Mouse (Mus musculus): ENCODE results near the gene Xirp1.

The Xirp1 gene

DNA sequence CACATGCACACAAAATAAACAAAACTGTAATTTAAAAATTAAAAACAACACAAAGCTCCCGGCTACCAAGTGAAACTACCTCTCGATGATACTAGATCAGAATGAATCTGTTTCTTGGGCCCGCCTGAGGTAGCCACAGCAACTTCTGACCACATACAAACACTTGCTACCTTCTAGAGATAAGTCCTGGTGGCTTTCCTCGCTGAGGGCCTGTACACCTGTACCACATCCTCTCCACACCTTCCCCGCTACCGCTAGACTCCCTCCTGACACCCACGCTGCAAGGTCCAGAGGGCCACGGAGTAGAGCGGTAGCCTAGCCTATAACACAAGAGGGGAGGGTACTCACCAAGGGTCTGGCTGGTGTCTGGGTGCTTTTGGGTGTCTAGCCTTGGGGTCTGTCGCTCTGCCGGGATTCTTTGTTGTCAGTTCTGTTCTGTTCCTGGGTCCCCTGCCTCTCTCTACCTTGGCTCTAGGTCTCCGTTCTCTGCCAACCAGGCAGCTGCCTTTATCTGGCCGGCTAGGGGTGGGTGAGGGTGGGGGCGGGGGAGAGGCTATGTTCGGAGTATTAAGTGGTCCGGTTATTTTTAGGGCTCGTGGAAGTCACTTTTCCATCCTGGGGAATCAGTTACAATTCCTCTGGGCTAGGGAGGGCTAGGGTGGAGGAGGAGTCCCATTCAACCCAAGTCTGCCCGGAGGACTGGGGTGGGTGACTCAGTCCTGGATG is at the start of gene Xirp1:
Gene Xirp1, minus strand, starts transcription at position 513 of the 726 bp plus-strand sequence.
- no peak for DNase-seq (ENCODE audit: low spot score)

DNA sequence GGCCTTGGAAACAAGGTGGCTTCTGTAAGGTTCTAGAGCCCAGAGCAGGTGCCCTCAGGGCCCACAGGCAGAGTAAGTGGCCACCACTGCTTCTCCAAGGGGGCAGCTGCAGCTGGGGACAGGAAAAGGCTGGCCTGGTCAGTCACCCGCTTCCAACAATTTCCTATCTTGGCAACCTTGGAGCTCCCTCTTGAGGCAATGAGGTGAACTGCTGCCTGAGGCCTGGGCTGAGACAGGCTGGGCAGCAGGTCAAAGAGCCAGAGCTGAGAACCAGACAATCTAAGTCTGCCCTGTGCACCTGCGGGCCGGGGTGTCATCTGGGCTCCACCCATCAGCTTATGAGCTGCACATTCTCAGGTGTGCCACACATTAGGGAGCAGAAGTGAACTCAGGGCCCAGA is 49.8 kb upstream of the Xirp1 start:
- peak; percentile 89 for DNase-seq (ENCODE audit: low spot score)

DNA sequence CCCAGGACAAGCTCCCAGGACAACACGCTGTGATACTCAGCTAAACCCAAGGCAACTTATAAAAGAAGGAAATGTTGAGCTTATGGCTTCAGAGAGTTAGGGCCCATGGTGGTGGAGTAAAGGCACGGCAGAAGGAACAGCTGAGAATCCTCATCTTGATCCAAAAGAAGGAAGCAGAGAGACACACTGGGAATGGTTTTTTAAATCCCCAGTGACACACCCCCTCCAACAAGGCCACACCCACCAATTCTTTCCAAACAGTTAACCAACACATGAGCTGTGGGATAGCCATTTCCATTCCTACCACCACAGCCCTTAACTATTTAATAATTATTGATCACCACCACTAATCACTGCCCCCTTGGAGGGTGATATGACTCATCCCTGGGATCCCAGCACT is 47.9 kb upstream of the Xirp1 start:
- no peak for DNase-seq (ENCODE audit: low spot score)

DNA sequence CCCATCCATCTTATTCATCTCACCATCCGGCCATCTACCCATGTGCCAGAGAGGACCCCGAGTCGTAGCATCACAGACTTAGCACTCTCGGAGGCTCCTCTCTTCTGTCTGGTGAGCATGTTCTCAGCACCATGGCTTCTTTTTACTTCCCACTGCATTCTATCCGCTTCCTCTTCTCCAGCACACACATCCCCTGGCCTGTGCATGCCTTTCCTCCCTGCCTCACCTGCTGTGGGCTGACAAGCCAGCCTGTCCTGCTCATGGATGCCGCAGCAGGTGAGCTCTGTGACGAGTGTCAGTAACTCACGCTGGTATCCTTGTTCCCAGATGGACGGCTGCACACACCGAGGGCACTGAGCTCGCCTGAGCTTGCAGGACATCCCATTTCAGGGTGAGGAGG is 46.4 kb upstream of the Xirp1 start, which contains the start of gene Cx3cr1:
Gene Cx3cr1, minus strand, starts transcription at position 101 of the 400 bp plus-strand sequence.
- DNase-seq (ENCODE audit: low spot score), result no peak

DNA sequence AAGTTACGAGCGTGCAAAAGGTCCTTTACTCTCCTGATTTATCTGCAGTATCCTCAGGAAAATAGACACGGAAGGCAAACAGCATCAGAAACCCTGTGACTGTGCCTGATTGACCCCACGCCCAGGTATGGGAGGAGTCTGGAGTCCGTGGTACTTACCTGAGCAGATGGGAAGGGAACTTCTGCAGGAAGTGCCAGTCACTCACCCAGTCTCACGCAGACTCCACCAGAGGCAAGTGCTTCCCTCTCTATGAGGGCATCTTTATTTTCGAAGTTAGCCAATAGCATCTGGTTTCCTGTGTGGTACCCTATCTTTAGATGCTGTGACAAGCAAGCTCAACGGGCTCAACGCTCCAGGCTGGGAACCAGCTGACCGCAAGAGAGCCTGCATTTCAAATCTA is 44.6 kb upstream of the Xirp1 start:
- no peak for DNase-seq (ENCODE audit: low spot score)

DNA sequence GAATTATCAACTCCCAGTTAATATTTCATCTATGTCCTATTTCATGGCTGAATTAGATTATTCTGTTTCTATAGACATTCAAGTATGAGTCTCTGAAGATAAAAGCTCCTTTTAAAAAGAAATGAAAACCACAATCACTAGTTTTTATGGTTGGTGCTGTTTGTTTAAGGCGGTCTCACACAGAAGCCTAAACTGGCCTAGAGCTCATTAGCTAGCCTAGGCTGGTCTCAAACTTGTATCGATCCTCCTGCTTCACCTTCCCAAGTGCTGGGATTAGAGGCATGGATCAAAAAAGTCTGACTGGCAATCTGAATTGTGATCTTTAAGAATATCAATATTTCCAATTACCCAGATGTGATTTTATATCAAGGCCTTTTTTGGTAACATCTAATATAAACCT is 44.2 kb upstream of the Xirp1 start:
- no peak for DNase-seq (ENCODE audit: low spot score)

DNA sequence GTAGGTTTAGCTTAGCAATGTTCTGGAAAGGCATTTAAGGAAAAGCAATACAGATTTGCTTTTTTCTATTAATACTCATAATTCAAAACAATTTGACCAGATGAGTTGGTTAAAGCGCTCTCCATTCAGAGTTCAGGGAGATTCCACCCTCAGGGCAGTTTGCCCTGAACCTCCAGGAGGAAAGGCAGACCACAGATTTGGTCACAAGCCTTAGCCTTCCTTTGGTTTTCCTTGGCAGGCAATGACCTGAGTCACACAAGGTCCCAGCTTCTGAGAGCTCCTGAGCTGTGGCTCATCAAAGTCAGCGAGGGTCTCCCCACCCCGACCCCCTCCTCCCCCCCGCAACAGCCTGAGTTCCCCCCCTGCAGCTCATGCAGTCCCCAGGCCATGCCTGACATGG is 40.9 kb upstream of the Xirp1 start:
- DNase-seq (ENCODE audit: low spot score), result no peak

DNA sequence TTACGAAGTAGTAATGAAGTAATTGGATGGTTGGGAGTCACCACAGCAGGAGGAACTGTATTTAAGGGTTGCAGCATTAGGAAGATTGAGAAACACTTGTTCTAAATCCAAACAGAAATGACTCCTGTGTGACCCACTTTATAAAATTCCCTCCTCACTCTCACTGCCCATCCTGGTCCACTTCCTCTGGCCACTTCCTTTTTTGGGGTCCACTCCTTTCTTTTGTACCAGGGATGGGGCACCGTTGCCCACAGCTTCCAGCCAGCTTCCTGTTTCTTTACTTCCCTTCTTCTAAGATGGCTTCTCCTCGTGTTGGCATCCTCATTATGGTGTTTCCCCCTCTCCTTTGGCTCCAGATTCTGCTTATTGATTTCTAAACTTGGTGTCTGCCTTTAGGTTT is 35.3 kb upstream of the Xirp1 start:
- no peak for DNase-seq (ENCODE audit: low spot score)

DNA sequence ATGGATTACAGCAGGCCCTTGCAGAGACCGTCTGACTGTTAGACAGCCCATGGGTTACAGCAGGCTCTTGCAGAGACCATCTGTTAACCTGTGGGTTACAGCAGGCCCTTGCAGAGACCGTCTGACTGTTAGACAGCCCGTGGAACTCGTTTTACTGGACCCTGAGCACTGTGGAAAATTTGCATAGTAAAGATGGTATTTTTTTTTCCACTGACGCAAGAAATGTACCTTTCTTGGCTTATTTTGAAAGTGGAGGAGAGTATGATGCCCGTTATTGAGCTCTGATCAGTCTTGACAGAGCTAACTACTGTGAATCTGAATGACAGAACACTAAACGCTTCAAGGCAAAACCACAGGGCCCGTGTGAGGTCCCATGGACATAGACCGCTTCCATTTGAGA is 32.8 kb upstream of the Xirp1 start:
- no peak for DNase-seq (ENCODE audit: low spot score)

DNA sequence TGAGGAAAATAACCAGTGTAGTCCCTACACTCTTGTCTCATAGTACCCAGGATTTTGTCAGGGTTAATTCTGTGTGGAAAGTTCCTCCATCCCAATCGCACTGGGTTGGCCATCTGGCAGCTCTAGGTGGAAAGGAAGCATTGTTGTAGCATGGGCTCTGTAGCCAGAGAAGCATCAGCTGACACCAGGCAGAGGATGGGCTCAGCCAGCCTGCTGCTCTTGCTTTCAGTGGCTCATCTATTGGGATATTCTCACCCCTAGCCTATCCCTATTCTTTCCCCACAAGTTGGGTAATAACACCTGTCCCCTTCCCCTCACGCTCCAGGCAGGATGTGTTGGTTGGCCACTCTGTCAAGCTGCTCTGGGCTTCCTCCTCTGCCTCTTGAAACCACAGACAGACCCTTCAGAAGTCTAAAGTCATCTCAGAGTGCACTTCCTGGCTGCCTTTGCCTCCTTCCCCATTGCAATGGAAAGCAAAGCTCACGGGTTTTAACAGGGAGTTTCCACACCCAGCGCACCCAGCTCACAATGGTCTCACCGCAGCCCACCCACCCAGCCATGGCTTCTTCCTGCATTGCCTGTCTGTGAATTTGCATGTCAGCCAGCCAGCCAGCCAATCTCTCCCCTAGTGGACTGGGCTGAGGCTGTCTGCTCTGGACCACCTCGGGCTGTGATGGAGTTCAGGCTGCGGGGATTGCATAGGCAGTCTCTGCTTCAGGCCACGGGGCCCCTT is 31.3 kb upstream of the Xirp1 start:
- peak; percentile 12 for DNase-seq (ENCODE audit: low spot score)

DNA sequence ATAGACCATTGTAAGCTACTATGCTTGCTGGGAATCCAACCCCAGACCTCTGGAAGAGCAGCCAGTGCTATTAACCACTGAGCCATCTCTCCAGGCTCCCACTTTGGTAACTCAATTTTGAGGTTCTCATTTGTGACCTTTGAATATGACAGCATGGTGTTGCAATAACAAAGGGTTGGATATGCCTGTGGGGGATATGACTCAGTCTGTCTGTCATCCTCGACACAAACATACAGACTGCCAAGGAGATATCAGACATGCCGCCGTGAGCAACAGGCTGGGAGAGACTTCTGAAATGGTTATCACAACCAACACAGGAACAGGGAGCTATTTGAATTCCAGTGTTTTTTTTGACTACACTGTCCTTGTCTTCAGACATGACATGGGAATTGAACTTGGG is 26.0 kb upstream of the Xirp1 start:
- no peak for DNase-seq (ENCODE audit: low spot score)

DNA sequence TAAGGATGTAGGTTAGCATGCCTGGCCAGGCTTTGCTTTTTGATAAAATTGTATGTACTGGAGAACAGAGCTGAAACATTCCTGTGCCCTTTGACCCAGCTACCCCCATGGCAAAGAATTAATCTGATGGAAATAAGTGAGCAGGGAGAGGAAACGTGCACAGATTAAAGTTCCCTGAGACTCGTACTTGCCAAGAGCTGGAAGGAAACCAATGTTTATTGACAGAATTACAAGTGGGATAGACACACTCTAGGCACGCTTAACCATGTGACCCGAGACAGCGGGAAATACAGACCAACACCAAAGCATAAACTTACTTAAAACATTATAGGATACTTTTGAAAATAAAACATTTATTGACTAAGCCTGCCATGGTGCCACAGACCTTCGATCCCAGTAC is 25.1 kb upstream of the Xirp1 start:
- no peak for DNase-seq (ENCODE audit: low spot score)

DNA sequence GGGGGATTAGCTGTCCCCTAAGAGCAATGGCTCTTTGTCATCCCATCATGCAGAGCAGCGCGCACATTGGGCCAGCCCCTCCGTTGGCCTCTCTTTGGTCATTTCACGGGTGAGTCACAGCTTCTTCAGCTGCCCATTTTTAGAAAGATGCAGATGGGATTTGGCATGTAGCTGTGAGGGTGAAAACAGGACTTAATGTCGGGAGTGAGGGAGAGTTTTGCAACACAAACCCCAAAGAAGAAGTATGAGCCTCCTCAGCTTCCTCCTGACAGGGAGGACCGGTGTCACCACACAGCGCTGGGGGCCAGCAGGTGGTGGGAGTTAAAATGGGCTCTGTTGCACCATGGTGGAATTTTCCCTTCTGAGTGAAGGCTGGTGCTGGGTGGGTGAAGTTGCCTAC is 19.7 kb upstream of the Xirp1 start:
- DNase-seq (ENCODE audit: low spot score), result no peak

DNA sequence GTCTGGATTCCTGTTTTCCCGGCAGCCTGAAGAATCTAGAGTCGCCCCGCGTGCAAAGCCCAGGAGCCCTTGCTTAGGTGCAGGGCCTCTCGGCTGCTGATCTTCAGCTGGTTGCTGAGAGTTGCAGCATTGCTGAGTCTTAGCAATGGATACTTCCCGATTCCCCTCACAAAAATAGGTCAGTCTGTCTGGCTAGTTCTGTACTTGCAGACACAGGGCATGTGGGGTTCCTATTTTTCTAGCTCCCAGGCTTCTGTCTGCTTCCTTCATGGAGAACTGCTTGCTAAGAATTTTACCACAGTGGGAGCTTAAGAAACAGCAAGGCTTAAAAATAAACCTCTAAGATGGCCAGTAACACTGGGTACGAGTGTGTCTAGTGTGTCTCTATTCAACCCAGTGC is 14.0 kb upstream of the Xirp1 start:
- no peak for DNase-seq (ENCODE audit: low spot score)

DNA sequence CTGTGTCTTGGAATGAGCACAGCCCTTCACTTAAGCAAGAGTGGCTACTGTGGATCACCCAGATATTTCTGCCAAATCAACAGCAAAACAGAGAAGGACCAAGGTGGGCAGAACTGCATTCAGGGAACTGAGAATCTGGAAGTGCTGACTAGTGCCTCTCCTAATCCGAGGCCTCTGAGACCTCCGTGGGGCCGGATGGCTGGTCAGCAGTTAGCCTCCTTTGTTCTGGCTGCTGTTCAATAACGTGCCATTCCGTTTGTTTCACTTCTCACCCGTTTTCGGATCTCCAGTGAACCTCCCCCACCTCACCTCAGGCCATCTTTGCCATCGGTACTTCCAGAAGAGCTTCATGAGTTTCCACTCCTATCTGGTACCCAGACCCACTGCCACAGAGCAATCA is 11.0 kb upstream of the Xirp1 start:
- DNase-seq (ENCODE audit: low spot score), result no peak

DNA sequence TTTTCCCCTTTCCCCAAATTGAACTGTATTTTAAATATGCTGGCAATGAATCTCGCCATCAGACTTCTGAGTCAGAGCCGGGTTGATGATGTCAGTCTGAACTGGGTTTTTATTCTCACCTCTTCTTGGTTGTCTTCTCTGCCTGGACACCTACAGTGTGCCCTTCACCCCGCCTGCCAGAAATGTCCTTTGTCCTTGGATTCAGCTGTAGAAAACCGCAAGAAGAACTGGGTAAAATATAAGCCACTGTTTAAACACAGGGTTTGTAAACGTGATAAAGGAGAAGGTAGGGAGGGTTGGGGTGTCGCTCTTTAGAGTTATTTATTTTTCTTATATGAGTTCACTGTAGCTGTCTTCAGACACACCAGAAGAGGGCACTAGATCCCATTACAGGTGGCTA is 9.3 kb upstream of the Xirp1 start:
- DNase-seq (ENCODE audit: low spot score), result no peak

DNA sequence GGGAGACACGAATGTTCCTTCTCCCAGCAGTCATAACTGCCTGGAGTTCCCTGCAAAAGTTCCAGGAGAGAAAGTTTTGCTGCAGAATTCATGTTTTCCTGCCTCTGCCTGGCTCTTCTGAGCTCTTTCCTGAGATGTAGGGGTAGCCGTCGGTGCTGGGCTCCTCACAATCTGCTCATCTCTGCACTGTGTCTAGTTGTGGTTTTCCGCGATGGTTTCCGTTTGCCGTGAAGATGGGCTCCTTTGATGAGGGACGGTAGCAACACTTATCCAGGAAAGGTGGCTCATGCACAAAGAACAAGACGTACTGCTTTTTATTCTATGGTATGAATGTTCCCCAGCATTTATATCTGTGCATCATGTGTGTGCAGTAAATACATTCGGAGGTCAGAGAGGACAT is 7.0 kb upstream of the Xirp1 start:
- DNase-seq (ENCODE audit: low spot score), result no peak

DNA sequence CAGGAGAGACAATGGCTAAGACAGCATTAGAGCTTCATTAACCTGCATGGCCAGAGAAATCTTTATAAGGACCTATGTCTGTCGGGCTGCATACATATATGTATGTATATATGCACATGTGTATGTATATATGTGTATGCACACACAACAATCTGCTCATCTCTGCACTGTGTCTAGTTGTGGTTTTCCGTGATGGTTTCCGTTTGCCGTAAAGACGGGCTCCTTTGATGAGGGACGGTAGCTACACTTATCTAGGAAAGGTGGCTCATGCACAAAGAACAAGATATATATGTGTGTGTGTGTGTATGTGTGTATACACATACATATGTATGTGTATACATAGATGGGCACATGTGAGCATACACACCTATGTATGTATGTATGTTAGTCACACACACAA is 6.5 kb upstream of the Xirp1 start:
- DNase-seq (ENCODE audit: low spot score), result no peak

DNA sequence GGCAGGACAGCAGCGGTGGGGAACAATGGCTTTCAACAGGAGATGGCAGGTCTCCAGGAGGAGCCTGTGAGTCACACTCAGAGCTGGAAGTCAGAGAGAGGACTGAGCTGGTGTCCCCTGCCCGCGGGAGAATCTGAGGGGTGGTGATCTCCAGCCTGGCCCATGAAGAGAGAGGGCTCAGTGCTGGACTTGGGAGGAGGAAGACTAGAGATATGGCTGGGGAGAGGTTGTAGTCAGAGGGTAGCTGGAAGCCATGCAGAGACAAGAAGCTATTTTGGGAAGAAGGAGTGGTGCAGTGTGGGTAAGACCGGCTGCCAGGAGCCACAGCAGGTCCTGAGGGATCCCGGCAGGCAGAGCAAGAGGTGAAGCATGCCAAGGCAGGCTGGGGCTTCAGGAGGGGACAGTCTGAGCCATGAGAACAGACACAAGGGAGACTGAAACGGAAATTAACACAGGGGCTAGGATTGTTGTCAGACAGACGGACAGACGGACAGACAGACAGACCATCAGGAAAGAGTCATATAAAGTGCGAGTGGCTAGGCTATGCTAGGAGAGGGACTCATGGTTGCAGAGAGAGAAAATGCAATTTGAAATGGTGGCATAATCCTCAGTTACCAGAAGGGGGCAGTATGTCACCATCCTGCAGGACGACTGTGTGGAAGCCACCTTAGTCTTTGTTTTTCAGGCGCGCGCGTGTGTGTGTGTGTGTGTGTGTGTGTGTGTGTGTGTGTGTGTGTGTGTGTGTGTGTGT is 4.2 kb upstream of the Xirp1 start:
- peak; percentile 85 for DNase-seq (ENCODE audit: low spot score)

DNA sequence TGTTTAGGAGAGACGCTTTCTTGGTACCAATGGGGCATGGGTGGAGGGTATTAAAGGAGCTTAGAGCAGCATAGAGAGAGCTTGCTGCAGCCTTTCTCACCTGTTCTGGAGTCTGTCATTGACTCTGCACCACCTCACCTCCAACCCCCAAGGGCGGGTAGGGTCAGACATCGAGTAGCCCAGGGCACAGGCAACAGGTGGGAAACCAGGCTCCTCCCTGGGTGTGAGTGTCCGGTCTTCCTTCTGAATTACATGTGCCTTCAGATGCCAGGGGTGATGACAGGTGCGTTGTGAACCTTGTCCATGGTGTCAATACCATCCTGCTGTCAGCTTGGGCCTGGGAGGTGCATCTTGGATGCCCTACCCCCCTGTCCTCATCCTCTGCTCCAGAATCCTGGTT is 1.2 kb upstream of the Xirp1 start:
- DNase-seq (ENCODE audit: low spot score), result no peak

DNA sequence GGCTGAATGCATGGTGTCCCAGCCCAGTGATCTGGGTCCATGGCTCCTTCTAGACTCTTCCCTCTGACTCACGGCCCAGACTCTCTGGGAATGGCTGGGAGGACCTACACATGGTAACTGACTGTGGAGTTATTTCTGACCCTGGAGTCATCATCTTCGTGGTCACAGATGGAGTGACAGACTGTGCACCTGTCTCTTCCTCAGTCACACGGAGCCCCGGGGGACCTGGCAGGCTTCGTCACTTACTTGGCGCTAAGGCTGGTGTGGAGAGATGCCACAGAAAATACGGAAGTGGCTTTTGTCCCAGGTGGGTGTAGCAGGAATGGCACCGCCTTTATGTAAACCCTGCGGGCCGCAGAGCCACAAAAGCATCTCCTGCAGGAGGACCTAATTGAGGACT is 773 bp upstream of the Xirp1 start:
- no peak for DNase-seq (ENCODE audit: low spot score)

DNA sequence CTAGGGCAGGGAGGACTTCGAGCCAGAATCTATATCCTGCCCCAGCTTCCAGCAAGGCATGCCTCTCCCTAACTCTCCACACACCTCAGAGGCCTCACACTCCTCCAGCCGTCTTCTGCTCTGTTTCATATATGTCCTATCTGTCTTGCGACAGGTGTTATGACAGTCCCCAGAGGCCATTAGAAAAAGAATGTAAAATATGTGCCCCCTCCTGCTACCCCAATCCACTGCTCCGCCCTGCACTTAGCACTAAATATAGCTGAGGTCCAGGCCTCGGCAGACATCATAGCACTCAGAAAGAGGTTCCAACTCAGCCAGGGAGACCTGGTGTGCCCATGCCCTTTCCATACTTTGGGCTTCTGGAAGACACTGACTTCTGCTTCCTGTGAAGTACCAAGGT is 2.2 kb downstream of the Xirp1 start:
- DNase-seq (ENCODE audit: low spot score), result no peak

DNA sequence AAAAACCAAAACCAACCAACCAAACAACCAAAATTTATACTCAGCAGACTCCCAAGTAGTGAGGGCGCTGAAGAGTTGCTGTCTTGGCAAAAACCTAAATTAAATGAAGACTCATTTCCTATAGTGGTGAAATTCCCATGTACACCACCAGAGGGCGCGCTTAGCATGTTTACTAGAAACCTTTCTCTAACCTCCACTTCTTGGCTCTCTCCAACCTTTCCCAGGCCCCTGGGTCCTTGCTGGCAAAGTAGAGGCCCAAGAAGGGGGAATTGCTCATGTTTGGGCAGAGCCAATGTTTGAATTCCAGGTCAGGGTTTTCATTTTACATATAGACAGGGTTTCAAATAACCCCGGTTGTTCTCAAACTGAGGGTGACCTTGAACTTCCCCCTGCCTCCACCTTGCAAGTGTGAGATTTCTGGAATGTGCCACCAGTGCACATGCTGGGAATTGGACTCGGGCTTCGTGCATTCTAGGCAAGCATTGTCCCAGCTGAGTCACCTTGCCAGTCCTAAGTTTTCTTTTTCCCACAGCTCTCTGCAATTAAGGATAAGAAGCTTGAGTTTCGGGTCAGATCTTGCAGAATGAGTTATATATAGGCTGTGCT is 3.0 kb downstream of the Xirp1 start:
- DNase-seq (ENCODE audit: low spot score), result peak; percentile 84

All from embryo, embryonic 10.5 days (tissue).